Mouse (Mus musculus) lung, postnatal 25 days (tissue): ENCODE measurements around the gene Parp16.
"Not testable (repeated sequence)": the region's sequence is repeated elsewhere in the genome, so short reads cannot be mapped to it uniquely, and the experiment has no call there.

Experiments used
- DNase-seq: peaks from one replicate; pipeline ENCODE4 v3.0.0; 2022; ENCODE audit warnings: low spot score

Gene Parp16

DNA sequence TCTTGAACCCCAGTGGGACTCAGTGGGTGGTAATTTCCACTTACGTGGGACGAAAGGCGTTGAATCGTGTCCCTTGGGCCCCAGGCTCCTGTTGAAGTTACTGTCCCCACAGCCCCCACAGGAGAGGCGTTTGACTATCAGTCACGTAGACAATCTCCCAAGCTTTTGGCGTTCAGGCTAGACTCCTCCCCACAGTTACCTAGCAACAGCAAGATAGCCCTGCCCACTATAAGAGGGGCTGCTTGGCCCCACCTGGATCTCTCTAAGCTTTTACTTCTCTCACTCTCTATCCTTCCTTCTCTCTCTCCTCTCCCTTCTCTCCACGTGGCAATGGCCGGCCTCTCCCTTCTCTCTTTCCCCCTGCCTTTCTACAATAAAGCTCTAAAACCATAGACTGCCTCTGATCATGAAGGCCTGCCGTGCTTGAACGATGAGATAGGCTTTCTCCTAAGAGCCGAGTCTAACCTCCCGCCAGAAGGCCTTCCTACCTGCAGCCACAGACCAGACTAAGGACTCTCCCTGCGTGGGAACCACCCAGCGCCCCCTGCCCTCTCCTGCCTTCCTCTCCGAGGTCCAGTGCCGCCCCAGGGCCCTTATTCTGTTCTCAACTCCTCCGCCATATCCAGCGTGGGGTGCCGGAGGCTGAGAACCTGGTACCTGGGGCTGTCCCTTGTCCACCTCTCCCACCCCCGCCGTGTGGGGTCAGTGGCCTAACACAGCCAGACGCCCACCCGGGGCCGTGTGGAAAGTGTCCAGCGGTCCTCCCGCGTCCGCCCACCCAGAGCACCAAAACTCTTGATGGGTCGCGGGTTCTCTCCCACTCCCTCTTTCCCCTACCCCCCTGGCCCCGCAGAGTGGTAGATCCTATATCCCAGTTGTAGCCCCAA, 13.4 kb downstream of the Parp16 start:
- DNase-seq: no peak

DNA sequence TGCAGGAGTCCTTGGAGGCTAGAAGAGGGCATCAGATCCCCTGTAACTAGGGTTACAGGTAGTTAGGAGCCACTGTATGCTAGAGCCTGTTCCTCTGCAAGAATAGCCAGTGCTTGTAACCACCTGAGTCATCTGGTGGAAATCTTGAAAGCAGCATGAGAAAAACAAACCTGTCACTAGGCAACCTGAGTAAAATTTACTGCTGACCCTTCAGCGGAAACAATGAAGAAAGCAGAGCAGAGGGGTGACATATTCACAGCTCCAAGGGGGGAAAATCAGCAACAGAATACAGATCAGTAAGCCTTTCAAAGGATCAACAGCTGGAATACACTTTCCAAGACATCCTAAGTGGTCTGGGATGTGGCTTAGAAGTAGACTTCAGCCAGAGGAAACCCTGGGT, 16.4 kb downstream of the Parp16 start:
- DNase-seq: no peak

DNA sequence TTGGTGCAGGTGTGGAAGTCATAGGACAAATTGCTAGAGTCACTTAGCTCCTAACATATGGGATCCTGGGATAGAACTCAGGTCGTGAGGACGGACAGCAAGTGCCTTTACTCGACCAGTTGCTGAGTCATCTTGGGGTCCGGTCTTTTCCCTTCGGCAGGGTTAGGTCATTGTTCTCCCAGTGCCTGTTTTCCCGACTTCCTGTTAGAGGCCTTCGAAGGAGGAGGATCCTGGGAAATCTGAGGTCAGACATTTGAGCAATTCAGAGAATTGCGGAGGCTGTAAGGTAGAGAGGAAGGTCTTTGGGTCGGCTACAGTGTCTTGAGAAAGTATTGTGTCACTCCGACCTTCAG, 19.2 kb downstream of the Parp16 start:
- DNase-seq: peak; percentile 69

DNA sequence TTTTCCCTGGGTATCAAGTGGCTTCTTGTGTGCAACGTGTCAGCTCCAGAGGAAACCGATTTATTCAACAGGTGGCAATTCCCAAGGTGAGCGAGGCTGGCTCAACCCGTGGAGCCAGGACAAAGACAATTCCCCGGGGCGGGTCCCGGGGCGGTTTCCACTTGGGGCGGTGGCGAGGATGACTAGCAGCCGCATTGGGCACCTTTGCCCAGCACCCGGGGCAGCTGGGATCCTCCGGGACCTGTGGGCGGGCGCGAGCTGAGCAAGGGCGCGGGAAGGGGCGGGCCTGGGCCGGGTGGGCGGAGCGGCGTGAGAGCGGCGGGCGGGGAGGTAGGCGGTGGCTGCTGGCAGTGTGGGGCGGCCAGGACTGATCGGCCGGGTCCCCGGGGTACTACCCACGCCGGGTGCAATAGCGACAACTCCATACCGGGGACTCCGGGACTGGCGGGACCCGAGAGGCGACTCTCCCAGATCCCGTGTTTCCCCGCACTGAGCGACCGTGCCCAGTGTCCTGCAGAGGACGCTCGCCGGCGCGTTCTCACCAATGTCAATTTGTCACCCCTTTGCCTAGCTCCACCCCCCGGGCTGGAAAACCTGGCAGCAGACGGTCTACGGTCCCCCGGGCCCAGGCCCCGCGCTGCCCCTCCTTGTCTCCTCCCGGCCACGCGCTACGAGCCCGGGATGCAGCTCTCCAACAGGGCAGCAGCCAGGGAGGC, 19.8 kb downstream of the Parp16 start:
- peak; percentile 88 for DNase-seq

DNA sequence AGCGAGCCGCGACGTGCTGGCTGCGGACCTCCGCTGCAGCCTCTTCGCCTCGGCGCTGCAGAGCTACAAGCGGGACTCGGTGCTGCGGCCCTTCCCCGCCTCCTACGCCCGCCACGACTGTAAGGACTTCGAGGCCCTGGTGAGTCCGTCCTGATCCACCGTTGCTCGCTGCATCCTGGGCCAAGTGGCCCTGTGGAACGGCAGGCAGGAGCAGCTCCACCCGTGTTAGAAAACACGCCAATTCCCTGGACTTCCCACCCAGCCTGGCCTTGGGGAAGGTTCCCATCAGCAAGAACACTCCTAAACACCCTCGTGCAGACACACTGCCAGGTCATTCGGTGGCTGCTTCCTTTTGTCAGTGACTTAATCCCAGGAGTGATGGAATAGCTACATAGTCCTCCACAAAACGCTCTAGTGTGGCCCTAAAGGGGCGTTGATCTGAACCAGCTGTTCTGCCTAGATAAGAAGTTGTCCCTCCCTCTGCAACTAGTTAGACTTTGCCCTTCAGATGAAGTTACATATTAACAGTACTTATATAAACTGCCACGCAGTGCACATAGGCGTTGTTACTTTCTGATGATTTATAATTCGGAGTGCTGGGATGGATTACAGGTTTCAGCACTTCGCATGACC, 20.5 kb downstream of the Parp16 start:
- DNase-seq: no peak

DNA sequence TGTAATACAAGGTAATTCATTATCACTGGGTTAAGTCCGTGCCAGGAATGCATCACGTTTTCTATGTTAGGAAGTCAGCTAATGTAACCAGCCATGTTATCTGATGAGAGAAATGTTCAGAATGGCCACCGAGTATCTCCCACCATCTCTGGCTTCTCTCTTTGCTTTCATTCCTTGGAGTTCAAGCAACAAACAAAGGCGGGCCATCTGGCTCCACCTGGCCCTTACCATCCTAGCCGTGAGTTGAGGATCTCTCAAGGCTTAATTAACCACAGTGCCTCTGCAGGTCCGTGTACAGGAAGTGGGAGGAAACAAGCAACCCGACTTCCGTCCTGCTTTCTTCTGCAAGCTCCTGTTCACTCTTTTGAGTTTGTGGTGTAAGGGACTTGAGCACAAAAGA, 21.8 kb downstream of the Parp16 start:
- DNase-seq: no peak

DNA sequence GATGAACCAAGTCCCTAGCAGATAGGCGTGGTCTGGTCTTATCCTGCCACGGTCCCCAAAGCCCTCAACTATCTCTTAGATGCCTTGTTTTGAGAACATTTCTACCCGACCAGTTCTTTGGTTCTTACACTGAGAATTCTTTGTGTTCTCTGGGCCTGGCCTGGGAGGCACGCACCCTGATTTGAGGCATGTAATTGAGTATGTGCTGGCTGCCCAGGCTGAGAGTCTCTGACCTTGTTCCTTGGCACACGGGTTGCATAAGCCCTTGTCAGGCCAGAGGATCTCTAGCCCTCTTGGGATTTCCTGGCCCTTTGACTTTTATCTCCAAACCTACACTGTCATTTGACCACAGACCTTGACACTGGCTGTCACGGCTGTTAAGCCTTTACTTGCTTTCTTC, 22.5 kb downstream of the Parp16 start:
- no peak for DNase-seq

DNA sequence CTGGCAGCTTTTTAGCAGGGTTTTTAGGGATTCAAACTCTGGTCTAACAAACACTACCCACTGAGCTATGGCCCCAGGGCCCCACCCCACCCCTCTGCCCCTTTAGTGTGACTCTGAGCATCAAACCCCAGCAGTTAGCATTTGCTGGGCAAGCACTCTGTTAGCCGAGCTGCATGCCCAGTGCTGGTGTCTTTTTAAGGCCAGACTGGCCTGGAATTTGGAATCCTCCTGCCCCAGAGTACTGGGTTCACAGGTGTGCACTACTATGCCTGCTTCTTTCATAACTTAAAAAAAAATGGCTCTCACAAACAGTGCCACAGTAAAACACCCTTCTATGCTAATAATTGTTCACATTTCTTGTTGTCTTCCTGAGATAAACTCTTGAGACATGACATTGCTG, 23.8 kb downstream of the Parp16 start:
- no peak for DNase-seq

DNA sequence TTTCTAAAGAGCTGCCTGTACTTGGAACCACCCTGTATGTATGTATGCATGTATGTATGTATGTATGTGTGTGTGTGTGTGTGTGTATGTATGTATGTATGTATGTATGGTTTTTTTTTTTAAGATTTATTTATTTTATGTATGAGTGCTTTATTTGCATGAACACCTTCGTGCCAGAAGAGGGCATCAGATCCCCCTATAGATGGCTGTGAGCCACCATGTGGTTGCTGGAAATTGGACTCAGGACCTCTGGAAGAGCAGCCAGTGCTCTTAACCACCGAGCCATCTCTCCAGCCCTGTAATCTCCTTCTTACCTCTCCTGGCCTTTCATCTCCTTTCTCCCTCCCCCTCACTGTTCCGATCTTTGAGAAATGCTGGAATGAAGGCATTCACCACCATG, 25.2 kb downstream of the Parp16 start:
- DNase-seq: not testable (repeated sequence)

DNA sequence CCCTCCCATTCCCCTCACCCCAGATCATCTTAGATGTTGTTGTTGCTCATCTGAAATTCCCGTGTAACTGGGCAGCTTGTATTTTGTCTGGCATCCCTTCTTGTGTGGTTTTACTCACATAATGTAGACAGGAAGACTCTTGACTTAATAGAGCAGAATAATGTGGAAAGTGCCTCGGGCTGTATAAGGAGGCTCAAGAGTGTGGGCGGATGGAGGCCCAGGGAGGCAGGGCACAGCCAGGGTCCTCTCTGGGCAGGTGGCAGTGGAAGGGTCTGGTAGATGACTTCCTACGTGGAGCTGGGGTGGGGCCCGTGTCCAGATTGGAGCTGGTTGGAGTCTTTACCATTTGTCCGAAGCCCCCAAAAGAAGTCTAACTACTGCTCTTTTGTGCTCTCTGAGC, 28.8 kb downstream of the Parp16 start:
- DNase-seq: no peak

DNA sequence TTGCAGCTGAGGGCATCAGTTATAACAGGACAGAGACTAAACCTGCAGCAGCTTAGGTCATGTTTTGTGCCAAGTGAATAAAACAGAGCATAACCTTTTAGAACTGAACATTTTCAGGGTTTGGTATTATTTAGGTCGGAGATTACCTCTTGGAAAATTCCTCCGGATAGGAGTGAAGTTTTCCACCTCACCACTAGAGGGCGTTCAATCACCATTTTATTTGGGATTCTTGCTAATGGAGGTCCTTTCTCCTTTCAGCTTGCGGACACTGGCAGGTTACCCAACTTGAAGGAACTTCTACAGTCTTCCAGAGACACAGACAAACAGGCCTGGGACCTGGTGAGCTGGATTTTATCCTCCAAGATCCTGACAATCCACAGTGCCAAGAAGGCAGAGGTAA, 30.6 kb downstream of the Parp16 start:
- peak; percentile 29 for DNase-seq

DNA sequence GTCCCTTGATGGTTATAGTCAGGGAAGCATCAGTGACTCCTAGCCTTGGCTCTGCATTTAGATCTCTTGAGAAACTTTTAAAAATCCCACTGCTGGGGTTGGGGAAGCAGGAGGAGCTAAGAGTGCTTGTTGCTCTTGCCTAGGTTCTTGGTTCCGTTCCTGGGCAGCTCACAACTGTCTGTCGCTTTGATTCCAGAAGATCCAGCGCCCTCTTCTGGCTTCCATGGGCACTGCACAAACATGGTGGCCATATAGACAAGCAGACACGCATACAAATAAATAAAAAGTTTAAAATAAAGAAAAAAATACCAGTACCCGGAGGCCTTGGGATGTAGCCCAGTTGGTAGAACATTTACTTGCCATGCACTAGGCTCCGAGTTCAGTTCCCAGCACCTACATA, 35.1 kb downstream of the Parp16 start:
- no peak for DNase-seq

DNA sequence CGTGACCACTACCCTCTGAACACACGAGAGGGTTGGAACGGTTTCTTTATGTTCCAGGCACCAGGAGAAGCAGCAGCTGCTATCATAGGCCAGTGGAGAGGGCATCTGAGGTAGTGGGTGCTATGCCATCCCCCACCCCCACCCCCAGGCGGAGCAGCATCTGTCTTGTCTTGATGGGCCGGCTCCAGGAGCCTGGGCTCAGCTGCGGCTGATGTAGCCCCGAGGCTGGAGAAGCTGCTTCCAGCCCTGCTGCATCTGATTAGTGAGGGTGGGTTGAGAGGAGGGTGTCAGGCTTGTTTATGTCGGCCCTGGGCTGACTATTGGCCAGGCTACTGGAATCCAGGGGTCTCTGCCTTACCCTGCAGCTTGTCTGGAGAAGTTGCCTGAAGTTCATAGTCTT, 36.1 kb downstream of the Parp16 start:
- DNase-seq: no peak

DNA sequence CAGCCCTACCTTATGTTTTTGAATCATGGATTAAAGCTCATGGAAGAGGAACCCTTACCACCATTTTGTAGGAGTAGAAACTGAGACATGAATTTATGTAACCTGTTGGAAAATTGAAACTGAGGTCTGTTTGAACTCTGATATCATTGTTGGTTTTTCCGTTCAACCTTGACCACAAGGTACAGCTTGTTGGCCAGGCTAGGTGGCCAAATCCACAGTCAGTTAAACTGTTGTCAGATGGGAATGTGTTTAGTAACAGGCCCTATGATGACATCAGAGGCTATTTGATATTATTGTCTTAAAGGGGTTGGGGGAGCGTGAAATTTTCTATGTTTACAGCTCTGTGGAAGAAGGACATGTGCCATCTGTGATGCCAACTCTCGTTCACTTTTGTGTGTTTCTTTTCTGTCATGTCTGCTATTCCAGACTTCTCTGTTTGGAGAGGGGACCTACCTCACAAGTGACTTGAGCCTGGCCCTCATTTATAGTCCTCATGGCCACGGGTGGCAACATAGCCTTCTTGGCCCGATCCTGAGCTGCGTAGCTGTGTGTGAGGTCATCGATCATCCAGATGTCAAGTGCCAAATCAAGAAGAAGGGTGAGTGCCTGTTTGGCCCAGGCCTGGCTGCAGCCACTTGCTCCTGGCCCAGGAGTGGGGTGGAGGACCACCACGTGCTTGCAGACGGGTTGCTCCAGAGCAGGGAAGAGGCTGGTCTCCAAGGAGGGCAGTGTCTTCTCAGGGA, 38.3 kb downstream of the Parp16 start:
- DNase-seq: no peak

DNA sequence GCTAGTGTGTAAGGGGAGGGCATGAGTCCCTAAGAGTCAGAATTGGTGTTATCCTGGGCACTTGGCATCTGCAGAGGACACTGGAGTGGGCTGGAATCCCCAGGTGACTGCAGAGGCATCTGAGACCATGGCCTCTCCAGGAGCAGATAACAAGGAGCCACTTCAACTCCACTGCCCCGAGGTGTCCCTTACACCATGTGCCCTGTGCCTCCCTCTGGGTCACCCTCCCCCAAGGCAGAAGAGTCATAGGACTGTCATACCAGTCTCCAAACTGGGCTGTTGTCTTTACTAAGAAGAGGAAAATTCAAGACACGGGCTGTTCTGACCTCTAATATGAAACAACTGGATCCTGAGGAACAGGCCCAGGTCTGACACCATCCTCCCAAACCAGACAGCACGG, 39.6 kb downstream of the Parp16 start:
- no peak for DNase-seq

DNA sequence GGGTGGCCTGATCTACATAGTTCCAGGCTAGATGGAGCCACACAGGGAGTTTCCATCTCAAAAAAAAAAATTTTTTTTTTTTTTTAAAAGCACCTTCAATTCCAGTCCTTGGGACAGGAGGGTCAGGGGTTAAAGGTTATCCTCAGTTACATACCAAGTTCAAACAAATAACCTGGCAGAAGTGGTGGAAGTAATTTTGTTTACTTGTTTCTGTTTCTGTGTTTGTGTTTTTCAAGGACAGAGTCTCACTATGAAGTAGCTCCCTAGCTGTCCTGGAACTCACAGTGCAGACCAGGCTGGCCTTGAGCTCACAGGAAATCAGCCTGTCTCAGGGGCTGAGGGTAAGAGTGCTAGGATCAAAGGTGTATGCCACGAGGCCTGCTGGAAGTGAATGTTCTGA, 40.4 kb downstream of the Parp16 start:
- no peak for DNase-seq

DNA sequence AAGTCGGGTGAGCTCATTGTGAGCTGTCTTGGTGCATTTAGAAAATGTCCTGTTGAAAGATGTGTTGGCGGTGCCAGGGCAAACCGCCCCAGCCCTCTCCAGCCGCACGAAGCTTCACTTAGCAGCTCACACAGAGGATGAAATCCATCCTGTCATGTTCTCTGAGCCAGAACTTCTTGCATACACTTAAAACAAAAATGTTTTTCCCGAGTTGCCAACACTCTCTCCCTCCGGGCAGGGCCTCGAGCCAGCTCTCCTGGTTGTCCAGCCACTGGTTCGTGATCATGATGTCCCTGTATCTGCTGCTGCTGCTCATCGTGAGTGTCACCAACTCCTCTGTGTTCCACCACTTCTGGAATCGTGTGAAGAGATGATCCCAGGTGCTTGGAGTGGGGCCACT, 42.5 kb downstream of the Parp16 start:
- peak; percentile 23 for DNase-seq

DNA sequence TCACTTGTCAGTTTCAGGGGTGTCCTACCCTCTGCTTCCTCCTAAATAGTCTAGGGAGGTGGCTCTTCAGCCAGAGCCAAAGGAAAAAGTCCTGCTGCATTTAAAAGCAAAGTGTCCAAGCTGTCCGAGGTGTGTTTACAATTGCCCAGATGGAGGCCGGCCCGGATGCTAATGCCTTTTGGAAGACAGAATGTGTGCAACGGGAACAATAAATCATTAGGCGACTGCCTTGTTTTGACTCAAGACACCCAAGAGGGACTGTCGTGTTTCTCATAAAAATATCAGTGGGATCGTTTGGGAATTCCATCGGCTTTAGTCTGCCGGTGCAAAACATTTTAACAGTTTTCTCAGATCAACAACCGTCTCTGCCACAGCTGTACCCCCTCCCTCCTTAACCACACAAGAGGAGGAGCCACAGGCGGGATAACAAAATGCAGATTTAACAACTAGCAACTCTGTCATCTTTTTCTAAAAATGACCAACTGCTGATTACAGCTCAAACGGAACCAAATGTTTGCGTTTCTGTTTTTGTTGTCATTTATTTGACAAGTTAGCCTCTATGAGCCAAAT, 43.1 kb downstream of the Parp16 start:
- peak; percentile 37 for DNase-seq

DNA sequence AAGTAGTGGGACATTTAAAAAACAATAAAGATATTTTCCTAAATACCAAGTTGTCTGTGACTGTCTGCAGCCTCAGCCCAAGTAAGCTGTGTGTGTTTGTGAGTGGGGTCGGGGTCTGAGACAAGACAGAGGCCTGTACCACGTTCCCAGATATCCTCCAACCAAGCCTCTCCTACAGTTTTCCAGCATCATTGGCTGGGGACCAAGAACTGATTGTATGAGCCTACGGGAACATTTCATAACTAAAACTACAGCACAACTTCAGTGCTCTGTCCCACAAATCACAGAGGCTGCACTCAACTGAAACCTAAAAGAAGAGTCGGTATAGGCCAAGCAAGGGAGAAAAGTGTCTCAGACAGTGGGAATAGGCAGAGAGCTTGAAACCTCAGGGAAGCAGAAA, 44.0 kb downstream of the Parp16 start:
- no peak for DNase-seq

DNA sequence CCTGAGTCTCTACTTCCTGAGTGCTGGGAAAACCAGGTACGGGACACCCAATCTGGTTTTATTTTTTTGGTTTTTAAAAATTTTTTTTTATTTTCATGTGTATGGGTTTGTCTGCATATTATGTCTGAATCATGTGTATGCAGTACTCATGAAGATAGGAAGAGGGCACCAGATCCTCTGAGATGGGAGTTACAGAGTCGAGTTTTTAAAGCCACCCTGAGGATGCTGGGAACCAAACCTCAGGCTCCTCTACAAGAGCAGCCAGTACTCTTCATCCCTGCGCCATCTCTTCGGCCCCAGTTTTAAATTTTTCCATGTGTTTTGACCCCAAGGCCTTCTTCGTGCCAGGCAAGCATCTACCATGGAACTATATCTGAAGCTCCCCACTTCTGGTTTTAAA, 44.6 kb downstream of the Parp16 start:
- no peak for DNase-seq

DNA sequence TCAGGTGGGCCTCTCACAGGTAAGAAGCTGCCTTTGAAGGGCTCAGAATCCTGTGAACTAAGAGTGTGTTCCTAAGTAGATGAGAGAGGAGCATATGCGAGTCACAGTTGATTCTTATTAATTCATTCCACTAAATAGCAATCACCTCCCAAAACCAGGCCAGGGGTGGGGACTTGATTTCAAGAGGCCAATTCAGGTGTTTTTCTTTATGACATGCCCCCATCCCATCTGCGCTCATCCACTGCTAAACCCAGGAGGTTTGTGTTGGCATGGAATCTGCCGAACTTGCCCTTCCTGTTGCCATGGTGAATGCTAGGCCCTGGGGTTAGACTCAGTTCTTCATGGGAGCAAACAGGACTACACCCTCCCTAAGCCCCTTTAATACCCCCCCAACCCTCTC, 45.4 kb downstream of the Parp16 start:
- DNase-seq: no peak

DNA sequence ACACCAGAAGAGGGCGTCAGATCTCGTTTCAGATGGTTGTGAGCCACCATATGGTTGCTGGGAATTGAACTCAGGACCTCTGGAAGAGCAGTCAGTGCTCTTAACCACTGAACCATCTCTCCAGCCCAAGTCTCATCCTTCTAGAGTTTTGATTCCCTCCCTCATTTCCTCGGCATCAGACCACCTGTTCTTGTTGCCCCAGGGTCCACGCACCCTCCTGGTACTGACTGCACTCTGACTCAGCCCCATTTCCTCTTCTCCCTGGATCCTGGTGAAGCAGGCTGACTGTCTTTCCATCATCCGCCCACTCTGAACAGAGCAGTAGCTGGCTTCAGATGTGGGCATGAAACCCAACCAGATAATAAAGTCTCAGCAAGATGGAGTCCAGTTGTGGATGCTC, 46.8 kb downstream of the Parp16 start:
- DNase-seq: no peak
